Mouse (Mus musculus): ENCODE results near the gene Smyd3.

GRCm38 (mm10) chr1:178989485-178989884 lies 528.4 kb downstream of the Smyd3 start:
- no peak for TF ChIP-seq MAX (IDR thresholded peaks at IDR 0.05)
- no peak for TF ChIP-seq USF1 (IDR thresholded peaks at IDR 0.05; ENCODE audit: low read depth)
- TF ChIP-seq CTCF (IDR thresholded peaks at IDR 0.05; ENCODE audit: control insufficient read depth, insufficient read depth, insufficient read length), result no peak
- TF ChIP-seq MYOD1 (IDR thresholded peaks at IDR 0.05; ENCODE audit: control insufficient read depth, insufficient read length, low read depth), result no peak
- TF ChIP-seq FOSL1 (IDR thresholded peaks at IDR 0.05; ENCODE audit: insufficient read depth, low read length, poor library complexity, severe bottlenecking), result no peak
- no peak for TF ChIP-seq CEBPB (IDR thresholded peaks at IDR 0.05; ENCODE audit: low read depth)

Data from C2C12 (cell line).